Mouse (Mus musculus): ENCODE results near the gene Irgm1. TPM values are rescaled to one million over a fixed set of nuclear protein-coding genes. Genes with fewer than 3 reads are reported as not detected.

Gene Irgm1
- total RNA-seq, 2 experiments from 2014 or later = 5.9 to 7.0 TPM

Other genes starting within 250 kb of the Irgm1 start
- 100 to 1,000 TPM; 536 to 557 TPM for gene Rack1, start 71.4 kb downstream of the Irgm1 start, total RNA-seq (2021)
- gene Trim41, start 54.3 kb downstream of the Irgm1 start, total RNA-seq (2021) = 10 to 100 TPM; 22.2 to 22.8 TPM
- gene Trim7, start 45.5 kb downstream of the Irgm1 start, total RNA-seq (2021) = 100 to 1,000 TPM; 107 to 110 TPM
- gene Gm12184, start 45.0 kb downstream of the Irgm1 start, total RNA-seq (2021) = 1 to 10 TPM; 1.8 to 3.6 TPM
- under 1 TPM; 0.49 to 0.52 TPM for gene Gm5431, start 30.5 kb upstream of the Irgm1 start, total RNA-seq (2021)
- 1 to 10 TPM; 1.2 to 1.5 TPM for gene Psme2b, start 74.5 kb upstream of the Irgm1 start, total RNA-seq (2021)
- under 1 TPM; 0.12 to 0.16 TPM for gene Olfr56, start 107.2 kb upstream of the Irgm1 start, total RNA-seq (2021)
- gene 9930111J21Rik1, start 107.7 kb upstream of the Irgm1 start, total RNA-seq (2021) = 1 to 10 TPM in 1 of 2 experiments, under 1 TPM in 1; 0.59 to 1.0 TPM
- gene Gm12185, start 120.5 kb upstream of the Irgm1 start, total RNA-seq (2021) = under 1 TPM; 0.19 to 0.34 TPM
- gene Tgtp1, start 122.5 kb upstream of the Irgm1 start, total RNA-seq (2021) = under 1 TPM in 1 of 2 experiments, not detected in 1; 0.09 TPM
- 1 to 10 TPM in 1 of 2 experiments, under 1 TPM in 1; 0.87 to 1.9 TPM for gene 9930111J21Rik2, start 179.6 kb upstream of the Irgm1 start, total RNA-seq (2021)
- not detected for gene Tgtp2, start 192.5 kb upstream of the Irgm1 start, total RNA-seq (2021)
- 1 to 10 TPM in 1 of 2 experiments, under 1 TPM in 1; 0.77 to 1.9 TPM for gene Ifi47, start 204.9 kb upstream of the Irgm1 start, total RNA-seq (2021)
- not detected for gene Olfr1396, start 243.2 kb upstream of the Irgm1 start, total RNA-seq (2021)

Data from gastrocnemius, postnatal 10 days (tissue).